Mouse (Mus musculus): Measurements from ENCODE around the gene Atg2a. TPM values are rescaled to one million over a fixed set of nuclear protein-coding genes. Genes with fewer than 3 reads are reported as not detected.

Atg2a gene
- polyA plus RNA-seq, 1 experiment from 2014 or later, result 11.7 TPM

- H3K27ac ChIP-seq (ENCODE audit: low read depth, low read length), result no peak overlapping the region
Measured at GRCm38 (mm10) chr19:6271206-6271605, 29.7 kb downstream of the Atg2a start.

GRCm38 (mm10) chr19:6272053-6272452 lies 30.6 kb downstream of the Atg2a start:
- Histone ChIP-seq H3K4me1 (ENCODE audit: control insufficient read depth, insufficient read depth, low read depth, low read length) (peaks cover 7% of the 10 kb centered on the region), H3K4me3 (ENCODE audit: low read length) (no peak overlapping the region), H3K9me3 (ENCODE audit: control insufficient read depth, low read length) (no peaks in the 10 kb centered on the region), H3K9ac (ENCODE audit: low read depth, low read length) (no peak overlapping the region), H3K27ac (ENCODE audit: low read depth, low read length) (no peak overlapping the region), H3K27me3 (replicated peaks; ENCODE audit: control insufficient read depth, insufficient read depth, low read length) (no peaks in the 10 kb centered on the region), H3K36me3 (ENCODE audit: control insufficient read depth, insufficient read depth, low read length) (no peaks in the 10 kb centered on the region), H3K4me2 (ENCODE audit: low read length) (no peak overlapping the region)
- no peak for ATAC-seq
- WGBS, result 77% methylated on average over 7 of the region's 7 CpGs

More at GRCm38 (mm10) chr19:6271206-6271605, 29.7 kb downstream of the Atg2a start:
- H3K4me3 ChIP-seq (ENCODE audit: low read length), result no peak overlapping the region
- peaks cover 7% of the 10 kb centered on the region for H3K4me1 ChIP-seq (ENCODE audit: control insufficient read depth, insufficient read depth, low read depth, low read length)
- ATAC-seq, result no peak
- no peaks in the 10 kb centered on the region for H3K27me3 ChIP-seq (replicated peaks; ENCODE audit: control insufficient read depth, insufficient read depth, low read length)
- no peak overlapping the region for H3K9ac ChIP-seq (ENCODE audit: low read depth, low read length)
- no peaks in the 10 kb centered on the region for H3K36me3 ChIP-seq (ENCODE audit: control insufficient read depth, insufficient read depth, low read length)
- WGBS, result 36% methylated on average over 8 of the region's 8 CpGs
- H3K4me2 ChIP-seq (ENCODE audit: low read length), result no peak overlapping the region
- H3K9me3 ChIP-seq (ENCODE audit: control insufficient read depth, low read length), result no peaks in the 10 kb centered on the region

- H3K27me3 ChIP-seq (replicated peaks; ENCODE audit: control insufficient read depth, insufficient read depth, low read length), result no peaks in the 10 kb centered on the region
- H3K36me3 ChIP-seq (ENCODE audit: control insufficient read depth, insufficient read depth, low read length), result no peaks in the 10 kb centered on the region
- H3K4me2 ChIP-seq (ENCODE audit: low read length), result no peak overlapping the region
- peaks cover 8% of the 10 kb centered on the region for H3K4me1 ChIP-seq (ENCODE audit: control insufficient read depth, insufficient read depth, low read depth, low read length)
- ATAC-seq, result no peak
- H3K9ac ChIP-seq (ENCODE audit: low read depth, low read length), result no peak overlapping the region
- no peak overlapping the region for H3K27ac ChIP-seq (ENCODE audit: low read depth, low read length)
- no peak overlapping the region for H3K4me3 ChIP-seq (ENCODE audit: low read length)
- 84% methylated on average over 4 of the region's 4 CpGs for WGBS
- no peaks in the 10 kb centered on the region for H3K9me3 ChIP-seq (ENCODE audit: control insufficient read depth, low read length)
Measured at GRCm38 (mm10) chr19:6272738-6273137, 31.3 kb downstream of the Atg2a start.

GRCm38 (mm10) chr19:6273592-6273991 lies 32.1 kb downstream of the Atg2a start:
- Histone ChIP-seq H3K27me3 (replicated peaks; ENCODE audit: control insufficient read depth, insufficient read depth, low read length) (no peaks in the 10 kb centered on the region), H3K4me2 (ENCODE audit: low read length) (no peak overlapping the region)
- 90% methylated on average over 4 of the region's 4 CpGs for WGBS

GRCm38 (mm10) chr19:6273998-6274608 lies 32.6 kb downstream of the Atg2a start:
- Histone ChIP-seq H3K4me1 (ENCODE audit: control insufficient read depth, insufficient read depth, low read depth, low read length) (peaks cover 21% of the 10 kb centered on the region), H3K9me3 (ENCODE audit: control insufficient read depth, low read length) (no peaks in the 10 kb centered on the region), H3K27ac (ENCODE audit: low read depth, low read length) (no peak overlapping the region), H3K36me3 (ENCODE audit: control insufficient read depth, insufficient read depth, low read length) (no peaks in the 10 kb centered on the region), H3K4me3 (ENCODE audit: low read length) (no peak overlapping the region), H3K4me2 (ENCODE audit: low read length) (no peak overlapping the region), H3K27me3 (replicated peaks; ENCODE audit: control insufficient read depth, insufficient read depth, low read length) (no peaks in the 10 kb centered on the region), H3K9ac (ENCODE audit: low read depth, low read length) (no peak overlapping the region)
- no peak for ATAC-seq
- 90% methylated on average over 13 of the region's 13 CpGs for WGBS

More at GRCm38 (mm10) chr19:6273592-6273991, 32.1 kb downstream of the Atg2a start:
- no peak overlapping the region for H3K9ac ChIP-seq (ENCODE audit: low read depth, low read length)
- ATAC-seq, result no peak
- H3K36me3 ChIP-seq (ENCODE audit: control insufficient read depth, insufficient read depth, low read length), result no peaks in the 10 kb centered on the region
- H3K4me3 ChIP-seq (ENCODE audit: low read length), result no peak overlapping the region
- no peaks in the 10 kb centered on the region for H3K9me3 ChIP-seq (ENCODE audit: control insufficient read depth, low read length)
- H3K27ac ChIP-seq (ENCODE audit: low read depth, low read length), result no peak overlapping the region
- H3K4me1 ChIP-seq (ENCODE audit: control insufficient read depth, insufficient read depth, low read depth, low read length), result peaks cover 16% of the 10 kb centered on the region

GRCm38 (mm10) chr19:6275740-6276389 lies 34.4 kb downstream of the Atg2a start:
- peak overlapping the region; percentile 99 for H3K4me2 ChIP-seq (ENCODE audit: low read length)
- peak overlapping the region; percentile 75 for H3K27ac ChIP-seq (ENCODE audit: low read depth, low read length)
- no peaks in the 10 kb centered on the region for H3K27me3 ChIP-seq (replicated peaks; ENCODE audit: control insufficient read depth, insufficient read depth, low read length)
- peak overlapping the region; percentile 68 for H3K9ac ChIP-seq (ENCODE audit: low read depth, low read length)
- H3K4me1 ChIP-seq (ENCODE audit: control insufficient read depth, insufficient read depth, low read depth, low read length), result peaks cover 31% of the 10 kb centered on the region
- ATAC-seq, result no peak; the same call in 1 of the 2 replicates
- no peaks in the 10 kb centered on the region for H3K9me3 ChIP-seq (ENCODE audit: control insufficient read depth, low read length)
- WGBS, result 9% methylated on average over 15 of the region's 15 CpGs
- H3K36me3 ChIP-seq (ENCODE audit: control insufficient read depth, insufficient read depth, low read length), result peaks cover under 1% of the 10 kb centered on the region; the same call in 1 of the 2 replicates
- H3K4me3 ChIP-seq (ENCODE audit: low read length), result peak overlapping the region; percentile 85

GRCm38 (mm10) chr19:6276426-6277421 lies 35.3 kb downstream of the Atg2a start, which contains the start of gene Ehd1:
TSS of gene Ehd1 (plus strand) at chr19:6276725.
- peak within 1 kb of the TSS; percentile 85 for H3K4me3 ChIP-seq (ENCODE audit: low read length)
- ATAC-seq, result peak; percentile 98
- no peaks in the 10 kb centered on the region for H3K27me3 ChIP-seq (replicated peaks; ENCODE audit: control insufficient read depth, insufficient read depth, low read length)
- peak within 1 kb of the TSS; percentile 77 for H3K9ac ChIP-seq (ENCODE audit: low read depth, low read length)
- H3K9me3 ChIP-seq (ENCODE audit: control insufficient read depth, low read length), result no peaks in the 10 kb centered on the region
- H3K4me1 ChIP-seq (ENCODE audit: control insufficient read depth, insufficient read depth, low read depth, low read length), result peaks cover 31% of the 10 kb centered on the region
- peak within 1 kb of the TSS; percentile 99 for H3K4me2 ChIP-seq (ENCODE audit: low read length)
- H3K27ac ChIP-seq (ENCODE audit: low read depth, low read length), result peak within 1 kb of the TSS; percentile 80
- H3K36me3 ChIP-seq (ENCODE audit: control insufficient read depth, insufficient read depth, low read length), result peaks cover 9% of the 10 kb centered on the region
- under 1% methylated on average over 99 of the region's 106 CpGs for WGBS

- ATAC-seq, result no peak
- Histone ChIP-seq H3K36me3 (ENCODE audit: control insufficient read depth, insufficient read depth, low read length) (peaks cover 12% of the 10 kb centered on the region), H3K4me3 (ENCODE audit: low read length) (peak overlapping the region; percentile 85), H3K9ac (ENCODE audit: low read depth, low read length) (peak overlapping the region; percentile 77), H3K27me3 (replicated peaks; ENCODE audit: control insufficient read depth, insufficient read depth, low read length) (no peaks in the 10 kb centered on the region), H3K27ac (ENCODE audit: low read depth, low read length) (no peak overlapping the region), H3K4me1 (ENCODE audit: control insufficient read depth, insufficient read depth, low read depth, low read length) (peaks cover 31% of the 10 kb centered on the region), H3K4me2 (ENCODE audit: low read length) (peak overlapping the region; percentile 99), H3K9me3 (ENCODE audit: control insufficient read depth, low read length) (no peaks in the 10 kb centered on the region)
- WGBS, result 7% methylated on average over 10 of the region's 10 CpGs
Measured at GRCm38 (mm10) chr19:6277661-6278438, 36.4 kb downstream of the Atg2a start.

Measured in hindbrain, embryonic 16.5 days (tissue).